Mouse (Mus musculus): ENCODE measurements at regions not wholly inside any gene's neighbourhood (a gene's known extent, or its start where the extent isn't known, plus 50 kb on each side); places are given as distances from the start of the nearest gene placed in this dataset.

- in situ Hi-C loops (cut with MboI, MseI) = no loop called here
These were observed 366.8 kb downstream of the Epha4 start for GRCm38 (mm10) chr1:77148052-77148451.

GRCm38 (mm10) chr1:77168316-77168715 lies 346.6 kb downstream of the Epha4 start:
- in situ Hi-C loops (cut with MboI, MseI) = no loop called here

- in situ Hi-C loops (cut with MboI, MseI) = no loop called here
These were observed 342.4 kb downstream of the Epha4 start for GRCm38 (mm10) chr1:77172463-77172862.

GRCm38 (mm10) chr1:77174801-77175200 lies 340.1 kb downstream of the Epha4 start:
- in situ Hi-C loops (cut with MboI, MseI) = no loop called here

GRCm38 (mm10) chr1:77175214-77175613 lies 339.7 kb downstream of the Epha4 start:
- in situ Hi-C loops (cut with MboI, MseI) = no loop called here

GRCm38 (mm10) chr1:77176516-77176915 lies 338.4 kb downstream of the Epha4 start:
- in situ Hi-C loops (cut with MboI, MseI) = no loop called here

GRCm38 (mm10) chr1:77183965-77184364 lies 330.9 kb downstream of the Epha4 start:
- in situ Hi-C loops (cut with MboI, MseI) = loop anchor here (10.0 kb wide), 1 partner anchor 1059 kb away; no protein-coding TSS in a partner anchor

GRCm38 (mm10) chr1:77190141-77190540 lies 324.7 kb downstream of the Epha4 start:
- in situ Hi-C loops (cut with MboI, MseI) = no loop called here

- in situ Hi-C loops (cut with MboI, MseI) = no loop called here
These were observed 313.5 kb downstream of the Epha4 start for GRCm38 (mm10) chr1:77201321-77201917.

- in situ Hi-C loops (cut with MboI, MseI) = no loop called here
These were observed 311.9 kb downstream of the Epha4 start for GRCm38 (mm10) chr1:77202948-77203347.

- in situ Hi-C loops (cut with MboI, MseI) = no loop called here
These were observed 308.4 kb downstream of the Epha4 start for GRCm38 (mm10) chr1:77206535-77206934.

GRCm38 (mm10) chr1:77209395-77209794 lies 305.5 kb downstream of the Epha4 start:
- in situ Hi-C loops (cut with MboI, MseI) = no loop called here

GRCm38 (mm10) chr1:77213462-77214098 lies 301.3 kb downstream of the Epha4 start:
- in situ Hi-C loops (cut with MboI, MseI) = no loop called here

GRCm38 (mm10) chr1:77219488-77220321 lies 295.2 kb downstream of the Epha4 start:
- in situ Hi-C loops (cut with MboI, MseI) = no loop called here

GRCm38 (mm10) chr1:77220322-77220590 lies 294.6 kb downstream of the Epha4 start:
- in situ Hi-C loops (cut with MboI, MseI) = no loop called here

- in situ Hi-C loops (cut with MboI, MseI) = no loop called here
These were observed 294.1 kb downstream of the Epha4 start for GRCm38 (mm10) chr1:77220783-77221182.

- in situ Hi-C loops (cut with MboI, MseI) = no loop called here
These were observed 293.0 kb downstream of the Epha4 start for GRCm38 (mm10) chr1:77221900-77222299.

- in situ Hi-C loops (cut with MboI, MseI) = no loop called here
These were observed 288.3 kb downstream of the Epha4 start for GRCm38 (mm10) chr1:77226546-77226945.

GRCm38 (mm10) chr1:77226991-77227515 lies 287.8 kb downstream of the Epha4 start:
- in situ Hi-C loops (cut with MboI, MseI) = no loop called here

- in situ Hi-C loops (cut with MboI, MseI) = no loop called here
These were observed 287.1 kb downstream of the Epha4 start for GRCm38 (mm10) chr1:77227800-77228199.

GRCm38 (mm10) chr1:77229561-77229960 lies 285.3 kb downstream of the Epha4 start:
- in situ Hi-C loops (cut with MboI, MseI) = no loop called here

- in situ Hi-C loops (cut with MboI, MseI) = no loop called here
These were observed 281.9 kb downstream of the Epha4 start for GRCm38 (mm10) chr1:77233010-77233409.

- in situ Hi-C loops (cut with MboI, MseI) = no loop called here
These were observed 270.2 kb downstream of the Epha4 start for GRCm38 (mm10) chr1:77244642-77245041.

All from T-helper 1 cell (primary cell).